Mouse (Mus musculus) left cerebral cortex, postnatal 14 days (tissue): ENCODE data around the gene Pdzd7. TPM values are rescaled to one million over a fixed set of nuclear protein-coding genes. Genes with fewer than 3 reads are reported as not detected.
"Not testable (repeated sequence)": the region's sequence is repeated elsewhere in the genome, so short reads cannot be mapped to it uniquely, and the experiment has no call there.

Experiments
- DNase-seq, 2 experiments: peaks; one replicate each; pipeline ENCODE4 v3.0.0; 2021 to 2022; ENCODE audit warnings: low spot score in 2 of 2, mixed read lengths in 1 of 2
- intact Hi-C: fragments of 180-260 bp; cut with DNase I; formaldehyde crosslinking; loops from one replicate; pipeline ENCODE4 v1.15.1; 2025
- total RNA-seq, 2 experiments: library from RNA; stranded (reverse); gene quantifications; 2 replicates each; pipeline ENCODE4 v1.2.3; 2021

Gene Pdzd7
- total RNA-seq, 2 experiments from 2014 or later = 3.3 to 3.4 TPM

DNA sequence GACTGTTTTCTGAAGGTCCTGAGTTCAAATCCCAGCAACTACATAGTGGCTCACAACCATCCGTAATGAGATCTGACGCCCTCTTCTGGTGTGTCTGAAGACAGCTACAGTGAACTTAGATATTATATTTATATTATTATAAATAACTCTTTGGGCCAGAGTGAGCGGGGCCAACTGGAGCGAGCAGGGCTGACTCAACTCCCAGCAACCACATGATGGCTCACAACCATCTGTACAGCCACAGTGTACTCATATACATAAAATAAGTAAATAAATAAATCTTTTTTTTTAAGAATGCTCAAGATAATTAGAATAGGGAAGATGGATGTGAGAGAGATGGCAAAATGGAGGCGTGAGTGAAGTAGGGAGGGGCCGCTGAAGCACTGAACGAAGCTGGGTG, 7.3 kb downstream of the Pdzd7 start:
- intact Hi-C loops, DNase-seq: not testable (repeated sequence)

GRCm38 (mm10) chr19:45036867-45037266, 8.7 kb downstream of the Pdzd7 start:
- no peak for DNase-seq
- intact Hi-C loops = no loop called here

DNA sequence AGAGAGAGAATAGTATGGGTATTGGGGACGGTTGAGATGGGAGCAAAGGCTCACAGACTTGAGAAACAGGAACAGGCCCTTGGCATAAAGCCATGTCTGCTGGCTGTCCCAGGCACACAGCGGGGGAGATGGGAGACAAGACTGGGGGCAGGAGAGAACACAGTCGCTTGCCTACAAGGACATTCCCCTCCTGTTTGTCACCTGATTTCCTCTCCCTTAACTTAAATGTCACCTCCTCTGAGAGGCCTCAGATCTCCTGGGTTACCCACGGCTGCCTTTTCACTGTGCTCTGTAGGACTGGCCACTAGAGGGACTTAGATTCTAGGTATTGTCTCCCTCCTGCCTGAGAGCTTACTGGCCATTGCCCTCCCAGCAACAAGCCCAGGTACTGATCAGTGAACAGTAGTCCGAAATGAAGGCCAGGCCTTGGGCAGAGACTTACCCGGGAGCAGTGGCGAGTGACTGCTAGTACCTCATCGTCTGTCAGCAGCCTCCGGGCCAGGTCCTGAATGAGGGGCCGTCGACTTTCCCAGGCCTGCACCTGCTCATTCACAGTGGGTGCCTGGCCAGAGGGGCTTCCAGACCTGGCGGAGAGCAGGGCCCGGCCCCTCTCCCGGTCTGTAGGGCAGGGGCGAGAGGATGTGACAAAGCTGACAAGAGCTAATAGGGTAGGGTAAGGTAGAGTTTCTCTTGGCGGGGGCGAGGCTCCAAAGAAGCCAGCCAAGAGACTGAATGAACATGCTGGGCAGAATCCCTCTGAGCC, 12.8 kb downstream of the Pdzd7 start:
- intact Hi-C loops = loop anchor here (5.0 kb wide), 1 partner anchor 45 kb away; the partner anchor contains the start of gene Sema4g
- no peak for DNase-seq

DNA sequence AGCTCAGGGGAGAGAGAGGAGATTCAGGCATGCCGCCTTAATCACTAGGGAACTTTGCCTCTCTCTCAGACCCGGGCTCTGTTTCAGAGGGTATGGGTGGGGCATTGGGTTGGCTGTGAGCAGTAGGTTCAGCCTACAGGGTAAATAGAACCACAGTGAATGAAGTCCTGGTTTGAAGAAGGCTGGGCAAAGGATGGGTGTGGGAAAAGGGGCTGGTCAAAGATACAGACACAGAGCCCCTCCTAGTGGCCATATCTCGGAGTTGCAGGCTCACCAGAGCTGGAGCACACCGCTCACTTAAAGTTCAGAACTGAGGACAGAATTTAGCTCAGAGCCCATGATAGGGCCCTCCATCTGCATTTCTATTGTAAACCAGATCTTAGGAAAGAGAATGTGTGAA, 13.7 kb downstream of the Pdzd7 start:
- DNase-seq = peak; percentile 81 to 86
- intact Hi-C loops = loop anchor here (2.0 to 5.0 kb wide), 2 partner anchors 19 to 44 kb away; partner anchors contain the start of gene Sema4g

GRCm38 (mm10) chr19:45030746-45031693, 14.5 kb downstream of the Pdzd7 start:
- DNase-seq = peak; percentile 88 to 90
- intact Hi-C loops = loop anchor here (2.0 to 5.0 kb wide), 2 partner anchors 18 to 44 kb away; partner anchors contain the start of gene Sema4g

- DNase-seq = no peak
- intact Hi-C loops = loop anchor here (2.0 to 5.0 kb wide), 2 partner anchors 17 to 43 kb away; partner anchors contain the start of gene Sema4g
Observed at GRCm38 (mm10) chr19:45030111-45030510, 15.4 kb downstream of the Pdzd7 start.

- intact Hi-C loops = no loop called here
- DNase-seq = no peak
Observed at GRCm38 (mm10) chr19:45029571-45029970, 15.9 kb downstream of the Pdzd7 start.

- no peak for DNase-seq
- intact Hi-C loops = no loop called here
Observed at GRCm38 (mm10) chr19:45028746-45029145, 16.8 kb downstream of the Pdzd7 start.

- no peak for DNase-seq
- intact Hi-C loops = no loop called here
Observed at GRCm38 (mm10) chr19:45027848-45028247, 17.7 kb downstream of the Pdzd7 start.

GRCm38 (mm10) chr19:45026958-45027670, 18.4 kb downstream of the Pdzd7 start:
- no peak for DNase-seq
- intact Hi-C loops = no loop called here

DNA sequence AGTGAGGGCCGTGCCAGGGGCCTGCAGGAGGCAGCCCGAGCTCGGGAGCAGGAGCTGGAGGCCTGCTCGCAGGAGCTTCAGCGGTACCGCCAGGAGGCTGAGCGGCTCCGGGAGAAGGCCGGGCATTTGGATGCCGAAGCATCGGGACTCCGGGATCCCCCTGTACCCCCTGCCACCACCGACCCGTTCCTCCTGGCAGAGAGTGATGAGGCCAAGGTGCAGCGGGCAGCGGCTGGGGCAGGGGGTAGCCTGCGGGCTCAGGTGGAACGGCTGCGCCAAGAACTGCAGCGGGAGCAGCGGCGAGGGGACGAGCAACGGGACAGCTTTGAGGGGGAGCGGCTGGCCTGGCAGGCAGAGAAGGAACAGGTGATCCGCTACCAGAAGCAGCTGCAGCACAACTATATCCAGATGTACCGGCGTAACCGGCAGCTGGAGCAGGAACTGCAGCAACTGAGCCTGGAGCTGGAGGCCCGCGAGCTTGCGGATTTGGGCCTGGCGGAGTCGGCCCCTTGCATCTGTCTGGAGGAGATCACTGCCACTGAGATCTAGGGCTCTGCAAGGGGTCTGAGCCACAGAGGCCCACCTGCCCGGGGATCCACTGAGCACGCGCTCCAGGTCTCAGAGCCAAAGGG, 19.5 kb downstream of the Pdzd7 start:
- no peak for DNase-seq
- intact Hi-C loops = no loop called here

DNA sequence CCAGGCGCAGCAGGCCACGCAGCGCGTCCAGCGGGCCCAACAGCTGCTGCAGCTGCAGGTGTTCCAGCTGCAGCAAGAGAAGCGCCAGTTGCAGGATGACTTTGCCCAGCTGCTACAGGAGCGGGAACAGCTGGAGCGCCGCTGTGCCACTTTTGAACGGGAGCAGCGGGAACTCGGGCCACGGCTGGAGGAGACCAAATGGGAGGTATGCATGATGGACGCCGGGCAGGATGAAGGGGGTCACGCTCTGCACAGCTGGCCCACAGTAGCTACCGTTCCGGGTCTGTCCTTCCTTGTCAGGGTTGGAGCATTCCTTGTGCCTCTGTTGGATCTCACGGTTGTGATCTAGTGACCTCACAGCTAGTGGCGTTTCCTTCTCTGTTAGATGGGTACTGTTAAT, 20.7 kb downstream of the Pdzd7 start:
- intact Hi-C loops = no loop called here
- DNase-seq = no peak

DNA sequence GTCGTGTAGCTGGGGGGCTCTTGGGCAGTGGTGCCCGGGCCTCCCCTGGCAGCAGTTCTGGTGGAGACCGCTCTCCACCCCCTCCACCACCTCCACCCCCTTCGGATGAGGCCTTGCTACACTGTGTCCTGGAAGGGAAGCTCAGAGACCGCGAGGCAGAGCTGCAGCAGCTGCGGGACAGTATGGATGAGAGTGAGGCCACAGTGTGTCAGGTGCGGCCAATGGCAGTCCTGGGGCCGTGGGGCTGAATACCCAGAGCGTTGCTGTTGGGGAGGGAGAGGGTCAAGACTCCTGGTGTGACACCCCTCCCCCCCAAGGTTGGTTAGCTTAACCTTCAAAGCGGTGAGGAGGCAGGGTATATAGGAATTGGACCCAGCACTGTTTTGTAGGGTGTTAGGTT, 21.5 kb downstream of the Pdzd7 start:
- intact Hi-C loops = no loop called here
- no peak for DNase-seq

- DNase-seq = no peak
- intact Hi-C loops = no loop called here
Observed at GRCm38 (mm10) chr19:45021362-45021761, 24.2 kb downstream of the Pdzd7 start.

DNA sequence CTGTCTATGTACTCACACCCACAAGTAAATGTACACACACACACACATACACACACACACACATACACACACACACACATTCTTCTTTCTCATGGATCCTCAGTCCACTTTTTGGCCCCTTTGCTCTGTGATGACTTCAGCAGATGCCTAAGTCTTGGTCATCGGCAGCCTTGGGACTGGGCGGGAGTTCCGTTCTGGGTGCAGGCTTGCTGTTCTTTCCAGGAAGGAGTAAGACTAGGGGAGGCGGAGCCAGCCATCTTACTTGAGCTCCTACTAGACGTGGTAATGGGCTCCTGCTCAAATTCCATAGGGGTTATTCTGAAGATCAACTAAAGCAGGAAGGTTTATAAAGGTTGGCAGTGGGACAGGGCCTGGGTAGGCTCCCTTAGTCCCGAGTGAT, 25.2 kb downstream of the Pdzd7 start:
- DNase-seq = no peak
- intact Hi-C loops = no loop called here

DNA sequence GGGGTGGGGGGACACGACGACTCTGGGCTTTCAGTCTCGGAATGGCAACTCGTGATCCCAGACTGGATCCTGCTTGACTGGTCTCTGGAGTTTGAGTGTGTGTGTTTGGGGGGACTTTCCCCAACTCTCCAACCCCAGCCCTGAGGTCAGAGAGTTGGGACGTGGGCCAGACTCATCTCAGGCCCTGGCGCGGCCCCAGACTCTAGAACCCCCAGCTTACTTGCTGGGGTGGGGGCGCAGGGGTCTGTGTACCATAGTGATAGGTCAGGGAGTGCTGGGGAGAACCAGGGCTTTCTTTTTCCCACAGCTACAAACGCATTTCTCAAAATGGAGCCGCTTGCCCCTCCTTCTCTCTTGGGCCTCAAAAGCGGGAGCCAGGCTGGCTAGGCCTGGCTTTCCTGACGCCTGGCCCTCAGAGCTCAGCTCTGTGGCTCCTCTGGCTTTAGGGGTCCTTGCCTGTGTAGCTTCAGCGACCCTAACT, 27.1 kb downstream of the Pdzd7 start:
- no peak for DNase-seq
- intact Hi-C loops = no loop called here

DNA sequence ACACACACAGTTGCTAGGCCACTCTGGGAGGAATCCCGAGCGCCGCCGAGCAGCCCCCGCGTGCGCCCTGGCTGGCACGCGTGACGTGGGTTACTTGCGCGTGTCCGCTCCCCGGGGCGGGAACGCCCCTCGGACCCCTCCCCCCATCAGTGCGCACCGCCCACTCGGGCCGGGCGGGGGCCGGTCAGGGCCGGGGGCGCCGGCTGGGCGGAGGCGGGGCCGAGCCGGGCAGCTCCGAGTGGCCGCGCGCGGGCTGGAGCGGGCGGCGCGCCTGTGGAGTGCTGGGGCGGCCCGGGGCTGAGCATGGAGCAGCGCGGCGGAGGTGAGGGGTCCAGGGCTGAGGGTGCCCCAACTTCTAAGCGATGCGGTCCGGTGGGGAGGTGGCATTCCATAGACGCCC, 27.6 kb downstream of the Pdzd7 start:
- peak; percentile 75 to 90 for DNase-seq
- intact Hi-C loops = loop anchor here (1.0 kb wide), 1 partner anchor 29 kb away; the partner anchor contains the start of gene Sfxn3

GRCm38 (mm10) chr19:45017216-45017771, 28.2 kb downstream of the Pdzd7 start:
- intact Hi-C loops = loop anchor here (1.0 kb wide), 1 partner anchor 30 kb away; the partner anchor contains the start of gene Sfxn3
- peak; percentile 73 to 82 for DNase-seq
